Mouse (Mus musculus): ENCODE measurements at regions not wholly inside any gene's neighbourhood (a gene's known extent, or its start where the extent isn't known, plus 50 kb on each side); places are given as distances from the start of the nearest gene placed in this dataset.

DNA sequence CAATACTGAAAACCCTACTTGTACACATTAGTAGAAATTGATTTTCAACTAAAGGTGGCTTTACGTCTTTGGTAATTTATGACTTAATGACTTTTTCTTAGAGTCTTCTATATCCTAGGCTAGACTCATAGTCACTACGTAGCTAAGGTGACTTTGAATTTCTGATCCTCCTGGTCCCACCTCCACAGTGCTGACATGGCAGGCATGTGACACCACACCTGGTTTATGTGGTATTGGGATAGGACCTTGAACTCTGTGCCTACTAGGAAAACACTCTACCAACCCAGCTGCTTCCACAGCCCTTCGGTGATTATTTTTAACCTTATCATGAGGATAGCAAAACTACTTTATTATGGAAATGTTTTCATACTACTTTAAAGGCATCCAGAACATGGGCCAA, 51.5 kb upstream of the D7Ertd443e start:
- Histone ChIP-seq H3K4me1 (replicated peaks; ENCODE audit: control insufficient read depth, insufficient read depth, low read length) (no peaks in the 10 kb centered on the region), H3K27me3 (ENCODE audit: control insufficient read depth, insufficient read depth, low read length) (no peaks in the 10 kb centered on the region), H3K36me3 (ENCODE audit: control insufficient read depth, insufficient read depth, low read length) (no peaks in the 10 kb centered on the region), H3K27ac (ENCODE audit: control insufficient read depth, insufficient read depth, low read length) (no peak overlapping the region), H3K4me3 (ENCODE audit: control insufficient read depth, insufficient read depth, low read length) (no peak overlapping the region)
- TF ChIP-seq CTCF (IDR thresholded peaks at IDR 0.05; ENCODE audit: borderline replicate concordance, control insufficient read depth, extremely low read depth, insufficient read depth, low read length, poor library complexity) (no peak), POLR2A (IDR thresholded peaks at IDR 0.05; ENCODE audit: control insufficient read depth, extremely low read depth, insufficient read depth, low read length, poor library complexity) (no peak)
- DNase-seq = no peak
- 97% methylated on average over 3 of the region's 3 CpGs for WGBS

DNA sequence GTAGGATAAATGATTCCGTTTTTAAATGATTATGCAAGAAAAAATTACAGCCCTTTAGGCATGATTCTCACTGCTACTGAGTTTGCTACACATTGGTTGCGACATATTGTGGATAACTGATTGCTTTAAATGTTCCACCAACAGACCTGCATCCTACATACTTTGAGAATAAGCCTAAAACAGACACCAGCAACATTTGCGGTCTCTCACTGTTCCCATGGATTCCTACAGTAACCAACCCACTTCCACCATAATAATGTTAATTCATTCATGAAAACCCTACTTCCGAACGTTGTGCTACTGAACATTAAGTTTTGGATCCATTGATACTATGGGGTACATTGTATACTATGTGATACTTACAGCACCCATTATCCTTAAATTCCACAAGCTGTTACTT, 53.8 kb upstream of the D7Ertd443e start:
- no peak for TF ChIP-seq CTCF (IDR thresholded peaks at IDR 0.05; ENCODE audit: borderline replicate concordance, control insufficient read depth, extremely low read depth, insufficient read depth, low read length, poor library complexity)
- H3K36me3 ChIP-seq (ENCODE audit: control insufficient read depth, insufficient read depth, low read length) = no peaks in the 10 kb centered on the region
- no peak for DNase-seq
- no peak overlapping the region for H3K4me3 ChIP-seq (ENCODE audit: control insufficient read depth, insufficient read depth, low read length)
- WGBS = 92% methylated on average over 5 of the region's 5 CpGs
- no peaks in the 10 kb centered on the region for H3K4me1 ChIP-seq (replicated peaks; ENCODE audit: control insufficient read depth, insufficient read depth, low read length)
- no peaks in the 10 kb centered on the region for H3K27me3 ChIP-seq (ENCODE audit: control insufficient read depth, insufficient read depth, low read length)
- H3K27ac ChIP-seq (ENCODE audit: control insufficient read depth, insufficient read depth, low read length) = no peak overlapping the region

DNA sequence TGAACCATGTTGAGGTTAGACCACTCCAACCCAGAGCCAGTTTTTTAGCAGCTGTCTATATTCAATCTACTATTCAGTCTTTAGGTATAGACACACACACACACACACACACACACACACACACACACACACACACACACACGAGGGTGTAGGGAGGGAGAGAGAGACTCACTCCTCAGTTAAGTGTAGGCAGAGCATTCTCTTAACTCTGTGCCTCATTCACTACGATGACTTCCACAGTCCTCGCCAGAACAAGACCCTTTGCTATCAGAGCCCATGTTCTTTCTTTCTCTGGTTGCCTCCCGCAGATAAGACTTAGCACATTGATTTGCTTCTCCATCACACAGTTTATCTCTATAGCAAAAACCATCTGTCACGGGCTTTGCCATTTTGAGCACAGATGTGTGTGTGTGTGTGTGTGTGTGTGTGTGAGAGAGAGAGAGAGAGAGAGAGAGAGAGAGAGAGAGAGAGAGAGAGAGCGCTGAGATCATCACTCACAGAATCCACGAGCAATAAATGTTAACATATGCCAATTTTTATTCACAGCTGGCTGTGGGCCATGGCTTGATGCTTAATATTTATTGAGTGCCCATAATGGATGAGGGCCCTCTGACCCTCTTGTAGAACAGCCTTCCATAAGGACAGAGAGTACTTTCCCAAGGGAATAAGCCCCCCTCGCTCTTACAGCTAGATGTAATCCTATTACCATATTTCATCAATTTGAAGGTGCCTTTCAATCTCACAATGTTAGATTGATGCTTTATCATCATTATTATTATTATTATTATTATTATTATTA, 59.7 kb upstream of the D7Ertd443e start:
- H3K27ac ChIP-seq (ENCODE audit: control insufficient read depth, insufficient read depth, low read length) = no peak overlapping the region
- DNase-seq = no peak
- no peaks in the 10 kb centered on the region for H3K36me3 ChIP-seq (ENCODE audit: control insufficient read depth, insufficient read depth, low read length)
- H3K4me1 ChIP-seq (replicated peaks; ENCODE audit: control insufficient read depth, insufficient read depth, low read length) = no peaks in the 10 kb centered on the region
- 84% methylated on average over 8 of the region's 8 CpGs for WGBS
- H3K4me3 ChIP-seq (ENCODE audit: control insufficient read depth, insufficient read depth, low read length) = no peak overlapping the region
- no peaks in the 10 kb centered on the region for H3K27me3 ChIP-seq (ENCODE audit: control insufficient read depth, insufficient read depth, low read length)
- TF ChIP-seq POLR2A (IDR thresholded peaks at IDR 0.05; ENCODE audit: control insufficient read depth, extremely low read depth, insufficient read depth, low read length, poor library complexity) (no peak), CTCF (IDR thresholded peaks at IDR 0.05; ENCODE audit: borderline replicate concordance, control insufficient read depth, extremely low read depth, insufficient read depth, low read length, poor library complexity) (no peak)

DNA sequence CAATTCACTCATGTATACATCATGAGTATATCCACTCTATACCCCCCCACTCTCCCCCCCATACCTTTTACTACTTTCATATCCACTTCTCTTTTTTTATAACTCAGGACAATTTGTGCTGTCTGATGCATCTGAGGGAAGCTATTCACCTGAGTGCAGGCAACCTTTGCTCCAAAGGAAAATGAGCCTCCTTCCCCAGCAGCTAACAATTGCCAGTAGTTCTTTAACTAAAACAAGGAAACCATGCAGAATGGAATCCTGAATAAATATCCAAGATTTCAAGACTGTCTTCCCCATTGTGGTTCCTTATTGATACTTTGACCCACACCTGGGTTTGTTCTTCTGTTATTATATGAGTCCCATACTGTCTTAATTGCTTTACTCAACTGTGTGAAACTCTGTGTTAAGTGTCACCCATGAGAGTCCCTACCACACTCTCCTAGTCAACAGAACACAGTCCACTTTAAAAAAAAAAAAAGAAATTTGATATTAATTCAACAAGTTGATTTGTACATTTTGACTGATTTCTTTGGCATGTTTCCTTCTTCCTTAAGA, 62.3 kb upstream of the D7Ertd443e start:
- DNase-seq = no peak
- Histone ChIP-seq H3K27ac (ENCODE audit: control insufficient read depth, insufficient read depth, low read length) (no peak overlapping the region), H3K27me3 (ENCODE audit: control insufficient read depth, insufficient read depth, low read length) (no peaks in the 10 kb centered on the region), H3K4me3 (ENCODE audit: control insufficient read depth, insufficient read depth, low read length) (no peak overlapping the region), H3K36me3 (ENCODE audit: control insufficient read depth, insufficient read depth, low read length) (no peaks in the 10 kb centered on the region), H3K4me1 (replicated peaks; ENCODE audit: control insufficient read depth, insufficient read depth, low read length) (no peaks in the 10 kb centered on the region)
- TF ChIP-seq CTCF (IDR thresholded peaks at IDR 0.05; ENCODE audit: borderline replicate concordance, control insufficient read depth, extremely low read depth, insufficient read depth, low read length, poor library complexity) (no peak), POLR2A (IDR thresholded peaks at IDR 0.05; ENCODE audit: control insufficient read depth, extremely low read depth, insufficient read depth, low read length, poor library complexity) (no peak)

DNA sequence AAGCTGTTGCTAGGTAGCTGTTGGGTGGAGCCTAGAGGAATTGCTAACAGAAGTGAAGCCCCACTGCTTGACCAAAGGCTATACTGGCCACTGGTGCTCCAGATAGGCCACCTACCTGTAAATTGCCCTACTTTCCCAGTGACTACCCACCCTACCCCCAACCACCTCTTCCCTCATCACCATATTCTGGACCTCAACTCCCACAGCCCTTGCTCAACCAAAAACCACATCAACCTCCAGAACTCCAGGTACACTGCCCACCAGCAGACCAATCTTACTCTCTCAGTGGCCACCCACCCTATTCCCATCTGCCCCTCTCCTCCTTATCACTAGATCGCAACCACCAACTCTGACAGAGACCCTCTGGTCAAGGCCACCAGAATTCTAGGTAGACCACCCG, 63.4 kb upstream of the D7Ertd443e start:
- 92% methylated on average over 2 of the region's 2 CpGs for WGBS
- Histone ChIP-seq H3K27me3 (ENCODE audit: control insufficient read depth, insufficient read depth, low read length) (no peaks in the 10 kb centered on the region), H3K27ac (ENCODE audit: control insufficient read depth, insufficient read depth, low read length) (no peak overlapping the region), H3K36me3 (ENCODE audit: control insufficient read depth, insufficient read depth, low read length) (no peaks in the 10 kb centered on the region), H3K4me1 (replicated peaks; ENCODE audit: control insufficient read depth, insufficient read depth, low read length) (no peaks in the 10 kb centered on the region), H3K4me3 (ENCODE audit: control insufficient read depth, insufficient read depth, low read length) (no peak overlapping the region)
- DNase-seq = no peak
- no peak for TF ChIP-seq POLR2A (IDR thresholded peaks at IDR 0.05; ENCODE audit: control insufficient read depth, extremely low read depth, insufficient read depth, low read length, poor library complexity)
- TF ChIP-seq CTCF (IDR thresholded peaks at IDR 0.05; ENCODE audit: borderline replicate concordance, control insufficient read depth, extremely low read depth, insufficient read depth, low read length, poor library complexity) = no peak

DNA sequence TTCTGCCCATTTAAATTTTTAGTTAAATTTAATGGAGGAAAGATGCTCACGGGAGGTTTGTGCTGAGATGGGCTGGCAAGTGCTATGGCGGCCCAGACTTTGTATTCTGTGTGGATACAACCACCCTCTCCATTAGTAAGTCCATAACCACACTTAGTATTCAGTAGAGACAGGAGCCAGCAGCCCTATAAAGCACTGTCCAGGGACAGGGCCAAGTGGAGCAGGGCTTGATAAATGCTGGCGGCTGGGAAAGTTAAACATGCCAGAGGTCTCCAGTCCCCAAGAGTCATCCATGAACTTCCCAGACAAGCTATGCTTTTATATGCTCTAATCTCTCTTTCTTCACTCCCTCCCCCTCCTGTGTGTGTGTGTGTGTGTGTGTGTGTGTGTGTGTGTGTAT, 77.2 kb upstream of the D7Ertd443e start:
- 95% methylated on average over 3 of the region's 3 CpGs for WGBS
- no peaks in the 10 kb centered on the region for H3K4me1 ChIP-seq (replicated peaks; ENCODE audit: control insufficient read depth, insufficient read depth, low read length)
- no peak overlapping the region for H3K4me3 ChIP-seq (ENCODE audit: control insufficient read depth, insufficient read depth, low read length)
- TF ChIP-seq CTCF (IDR thresholded peaks at IDR 0.05; ENCODE audit: borderline replicate concordance, control insufficient read depth, extremely low read depth, insufficient read depth, low read length, poor library complexity) = no peak
- no peak for TF ChIP-seq POLR2A (IDR thresholded peaks at IDR 0.05; ENCODE audit: control insufficient read depth, extremely low read depth, insufficient read depth, low read length, poor library complexity)
- no peaks in the 10 kb centered on the region for H3K27me3 ChIP-seq (ENCODE audit: control insufficient read depth, insufficient read depth, low read length)
- DNase-seq = no peak
- H3K27ac ChIP-seq (ENCODE audit: control insufficient read depth, insufficient read depth, low read length) = no peak overlapping the region
- no peaks in the 10 kb centered on the region for H3K36me3 ChIP-seq (ENCODE audit: control insufficient read depth, insufficient read depth, low read length)
